Mouse (Mus musculus) frontal cortex, postnatal 10 days (tissue): ENCODE measurements around the gene Rufy2.
"Not testable (repeated sequence)": the region's sequence is repeated elsewhere in the genome, so short reads cannot be mapped to it uniquely, and the experiment has no call there.

Experiments used
- DNase-seq, 2 experiments: peaks; one replicate each; pipeline ENCODE4 v3.0.0; 2022; ENCODE audit warnings: low spot score in 2 of 2, mixed read lengths in 1 of 2

The Rufy2 gene

GRCm38 (mm10) chr10:63051267-63051666 lies 71.2 kb downstream of the Rufy2 start:
- DNase-seq = no peak

GRCm38 (mm10) chr10:63052011-63052410 lies 72.0 kb downstream of the Rufy2 start:
- DNase-seq = no peak

GRCm38 (mm10) chr10:63053007-63053406 lies 73.0 kb downstream of the Rufy2 start:
- no peak for DNase-seq

GRCm38 (mm10) chr10:63054071-63054470 lies 74.0 kb downstream of the Rufy2 start:
- not testable (repeated sequence) for DNase-seq

GRCm38 (mm10) chr10:63054586-63054985 lies 74.6 kb downstream of the Rufy2 start:
- DNase-seq = no peak

GRCm38 (mm10) chr10:63056966-63057750 lies 77.1 kb downstream of the Rufy2 start:
- no peak for DNase-seq

- DNase-seq = no peak
Measured at GRCm38 (mm10) chr10:63059862-63060261, 79.8 kb downstream of the Rufy2 start, which contains the start of gene Pbld1. Gene Pbld1 (plus strand): TSS chr10:63060162.

- DNase-seq = no peak
Measured at GRCm38 (mm10) chr10:63060406-63060805, 80.4 kb downstream of the Rufy2 start.

GRCm38 (mm10) chr10:63061266-63061665 lies 81.2 kb downstream of the Rufy2 start:
- no peak for DNase-seq

GRCm38 (mm10) chr10:63062696-63063095 lies 82.7 kb downstream of the Rufy2 start:
- no peak for DNase-seq

GRCm38 (mm10) chr10:63063365-63063764 lies 83.3 kb downstream of the Rufy2 start:
- no peak for DNase-seq

GRCm38 (mm10) chr10:63064516-63064915 lies 84.5 kb downstream of the Rufy2 start:
- no peak for DNase-seq

GRCm38 (mm10) chr10:63065561-63065960 lies 85.5 kb downstream of the Rufy2 start:
- DNase-seq = no peak

- peak; percentile 43 to 74 for DNase-seq
Measured at GRCm38 (mm10) chr10:63065988-63066387, 86.0 kb downstream of the Rufy2 start.
